Mouse (Mus musculus) liver, adult (tissue): ENCODE data around the gene Mical2.

Experiments used
- GATA4 ChIP-seq: IDR thresholded peaks from 2 replicates; pipeline ENCODE4 v1.6.1; 2014; ENCODE audit warnings: mild to moderate bottlenecking, low read length; ENCODE audit not compliant: insufficient replicate concordance

The Mical2 gene

GRCm38 (mm10) chr7:112202843-112203242 is 22.8 kb upstream of the Mical2 start:
- TF ChIP-seq GATA4: no peak

- TF ChIP-seq GATA4: no peak
These were observed 21.7 kb upstream of the Mical2 start for GRCm38 (mm10) chr7:112203937-112204336.

- TF ChIP-seq GATA4: no peak
These were observed 21.2 kb upstream of the Mical2 start for GRCm38 (mm10) chr7:112204380-112204963.

DNA sequence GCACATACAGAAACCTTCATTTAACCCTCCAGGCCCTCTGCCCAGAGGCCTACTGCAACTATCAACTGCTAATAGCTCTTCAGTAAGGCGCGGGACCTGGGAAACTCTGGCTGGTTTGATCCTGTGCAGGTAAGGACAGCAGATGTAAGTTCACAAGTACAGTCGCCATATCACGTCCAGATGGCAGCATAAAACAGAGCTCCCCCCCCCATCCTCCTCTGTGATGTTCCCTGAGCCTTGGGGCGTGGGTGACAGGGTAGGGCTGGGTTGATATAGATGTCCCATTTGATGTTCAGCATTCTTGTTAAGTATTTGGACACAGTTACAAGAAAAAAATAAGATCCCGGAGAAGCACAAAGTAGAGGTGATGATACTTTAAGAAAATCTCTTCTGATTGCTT is 20.1 kb upstream of the Mical2 start:
- TF ChIP-seq GATA4: no peak

DNA sequence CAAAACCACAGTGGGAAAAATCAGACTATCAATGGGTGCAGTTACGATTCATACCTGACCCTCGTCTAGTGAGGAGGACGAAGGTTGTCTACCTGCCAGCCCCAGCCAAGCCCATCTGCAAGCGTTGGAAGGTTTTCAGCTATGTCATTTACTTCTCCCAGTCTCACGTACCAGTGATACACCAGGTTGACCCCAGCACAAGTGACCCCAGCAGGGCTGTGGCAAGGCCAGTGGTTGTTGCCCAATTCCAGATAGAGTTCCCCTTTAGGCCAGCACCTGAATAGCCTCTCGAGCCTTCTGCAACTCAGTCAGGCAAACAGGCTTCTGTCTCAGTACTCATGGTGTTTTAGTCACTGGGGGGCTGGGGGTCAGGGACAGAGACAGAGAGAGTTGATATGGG is 17.9 kb upstream of the Mical2 start:
- TF ChIP-seq GATA4: no peak; the same call in 1 of the 2 replicates

- no peak for TF ChIP-seq GATA4
These were observed 17.1 kb upstream of the Mical2 start for GRCm38 (mm10) chr7:112208323-112209167.

GRCm38 (mm10) chr7:112209621-112210020 is 16.0 kb upstream of the Mical2 start:
- no peak for TF ChIP-seq GATA4

DNA sequence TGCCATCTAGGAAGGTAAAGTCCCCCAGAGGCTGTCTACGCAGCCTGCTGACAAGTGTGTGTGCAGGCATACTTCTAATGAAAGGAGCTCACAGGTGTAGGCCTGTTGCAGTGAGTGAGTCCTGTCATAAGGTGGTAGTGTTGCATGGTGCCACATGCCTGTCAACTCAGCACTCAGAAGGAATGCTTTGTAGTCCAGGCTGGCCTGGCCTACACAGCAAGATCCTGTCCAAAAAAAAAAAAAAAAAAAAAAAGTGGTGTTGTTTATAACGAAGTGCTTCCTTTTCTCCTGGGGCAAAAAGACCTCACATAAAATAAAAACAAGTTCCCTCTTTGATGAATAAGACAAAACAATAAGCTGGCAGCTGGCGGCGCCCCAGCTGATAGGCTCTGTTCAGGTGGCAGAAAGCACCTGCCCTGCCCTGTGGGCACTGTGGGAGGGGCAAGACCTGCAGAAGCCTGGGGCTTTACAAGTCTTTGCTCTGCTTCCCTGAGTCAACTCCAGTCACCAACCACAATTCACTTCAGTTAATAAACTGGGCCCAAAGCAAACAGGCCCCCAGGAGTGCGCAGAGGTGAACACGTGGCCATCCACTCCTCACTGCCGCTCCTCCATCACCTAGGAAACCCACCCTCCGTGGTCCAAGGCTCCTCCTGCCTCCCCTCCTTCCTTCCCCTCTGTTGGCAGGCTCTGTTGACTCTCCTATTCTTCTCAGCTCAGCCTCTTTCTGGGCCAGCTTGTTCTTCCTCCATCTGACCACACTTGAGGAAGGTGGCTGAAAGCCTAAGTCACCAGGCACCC is 12.5 kb upstream of the Mical2 start:
- TF ChIP-seq GATA4: no peak

DNA sequence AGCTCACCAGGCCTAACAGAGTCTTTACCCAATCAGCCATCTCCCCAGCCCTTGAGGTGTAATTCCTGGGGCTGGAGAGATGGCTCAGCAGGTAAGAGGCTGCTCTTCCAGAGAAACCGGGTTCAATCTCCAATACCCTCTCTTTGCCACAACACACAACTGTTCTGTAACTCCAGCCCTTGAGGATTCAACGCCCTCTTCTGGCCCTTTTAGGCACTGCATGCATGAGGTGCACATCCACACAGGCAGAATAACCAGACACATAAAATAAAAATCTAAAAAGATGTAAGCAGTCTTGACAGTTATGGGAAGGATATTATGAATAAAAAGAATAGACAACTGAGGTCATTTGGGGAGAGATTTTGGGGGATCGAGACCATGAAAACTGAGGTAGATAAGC is 9.8 kb upstream of the Mical2 start:
- no peak for TF ChIP-seq GATA4

GRCm38 (mm10) chr7:112216720-112217119 is 8.9 kb upstream of the Mical2 start:
- no peak for TF ChIP-seq GATA4

DNA sequence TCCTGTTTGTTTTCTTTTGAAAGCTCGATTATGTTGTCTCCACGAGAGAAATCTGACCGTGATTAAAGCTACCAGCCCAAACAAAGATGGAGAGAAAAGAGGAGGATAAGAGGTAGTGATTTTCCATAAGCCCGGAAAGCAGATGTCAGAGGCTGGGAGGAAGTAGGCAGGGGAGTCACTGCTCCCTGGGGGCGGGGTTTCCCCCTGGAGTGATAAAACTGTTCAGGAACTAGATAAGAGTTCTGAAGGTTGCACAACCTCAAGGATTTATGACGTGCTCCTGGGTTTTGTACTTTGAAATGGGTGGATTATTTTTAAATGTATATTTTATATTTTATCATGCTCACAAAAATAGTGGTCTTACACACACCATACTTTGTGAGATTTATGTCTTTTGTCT is 8.4 kb upstream of the Mical2 start:
- peak; percentile 90 for TF ChIP-seq GATA4

DNA sequence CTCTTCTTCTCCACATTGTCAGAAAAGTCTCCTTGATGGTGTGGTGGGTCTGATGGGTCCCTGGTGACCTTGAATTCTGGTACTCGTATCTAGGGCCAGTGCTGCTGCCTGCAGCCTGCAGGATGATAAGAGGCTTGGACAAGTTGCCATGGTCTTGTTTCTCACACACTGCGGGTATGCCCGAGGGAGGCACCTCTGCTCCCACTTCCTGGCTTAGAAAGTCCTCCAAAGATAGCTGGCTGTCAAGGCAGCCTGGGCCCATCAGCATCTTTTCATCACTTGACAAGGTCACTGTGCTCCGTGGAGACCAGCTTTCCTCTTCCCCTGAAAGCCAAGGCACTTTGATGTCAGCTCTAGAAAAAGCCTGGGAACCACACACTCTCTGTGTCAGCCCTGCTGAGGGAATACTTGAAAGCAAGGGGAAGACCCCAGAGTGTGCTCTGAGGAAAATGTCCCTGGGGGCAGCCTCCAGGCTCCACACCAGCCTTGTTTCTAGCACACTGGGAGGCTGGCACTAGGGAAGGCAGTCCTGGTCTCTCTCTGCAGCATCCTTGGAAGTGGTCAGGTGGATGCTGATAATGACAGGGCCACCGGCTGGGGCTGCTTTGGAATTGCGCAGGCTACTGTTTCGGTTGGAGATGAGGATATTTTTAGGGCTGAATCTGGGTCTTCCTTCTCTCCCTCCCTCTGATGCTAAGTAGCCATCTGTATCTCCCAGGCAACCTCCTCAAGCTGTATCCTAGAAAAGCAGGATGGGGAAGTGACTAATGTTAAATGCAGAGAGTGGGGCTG is 2.7 kb upstream of the Mical2 start:
- no peak for TF ChIP-seq GATA4

DNA sequence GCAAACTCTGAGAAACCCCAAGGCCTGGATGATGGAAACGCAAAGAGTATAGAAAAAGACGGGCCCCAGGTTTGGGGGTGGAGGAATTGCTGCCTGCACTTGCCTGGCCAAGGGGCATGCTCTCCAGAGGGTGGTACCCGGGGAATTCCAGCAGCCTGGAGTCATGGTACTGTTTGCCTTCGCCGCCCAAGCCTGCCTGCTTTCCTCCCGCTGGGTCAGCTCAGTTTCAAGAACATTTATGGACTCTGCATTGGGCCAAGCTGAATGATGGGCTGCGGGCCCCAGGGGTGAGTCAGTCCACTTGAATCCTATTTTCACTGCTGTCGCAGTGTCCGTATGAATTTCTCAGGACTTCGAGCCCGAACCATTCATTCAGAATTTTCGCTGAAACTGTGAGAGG is 802 bp upstream of the Mical2 start:
- no peak for TF ChIP-seq GATA4

- TF ChIP-seq GATA4: no peak
These were observed 1.0 kb downstream of the Mical2 start for GRCm38 (mm10) chr7:112226446-112227265.
